Mouse (Mus musculus) embryo, embryonic 11.5 days (tissue): Measurements from ENCODE around the gene Cct5.

Experiments used
- DNase-seq: peaks from one replicate; pipeline ENCODE4 v3.0.0-alpha.2; 2012; ENCODE audit warnings: low read depth, low spot score

Gene Cct5

GRCm38 (mm10) chr15:31601646-31602374, at the start of gene Cct5, which contains the start of gene Fam173b:
Cct5 (minus strand) TSS chr15:31601804.
Fam173b (plus strand) TSS chr15:31601852.
- peak; percentile 97 for DNase-seq

GRCm38 (mm10) chr15:31650821-31651220, 49.2 kb upstream of the Cct5 start:
- DNase-seq: no peak

- DNase-seq: no peak
Observed at GRCm38 (mm10) chr15:31649691-31650090, 48.1 kb upstream of the Cct5 start.

DNA sequence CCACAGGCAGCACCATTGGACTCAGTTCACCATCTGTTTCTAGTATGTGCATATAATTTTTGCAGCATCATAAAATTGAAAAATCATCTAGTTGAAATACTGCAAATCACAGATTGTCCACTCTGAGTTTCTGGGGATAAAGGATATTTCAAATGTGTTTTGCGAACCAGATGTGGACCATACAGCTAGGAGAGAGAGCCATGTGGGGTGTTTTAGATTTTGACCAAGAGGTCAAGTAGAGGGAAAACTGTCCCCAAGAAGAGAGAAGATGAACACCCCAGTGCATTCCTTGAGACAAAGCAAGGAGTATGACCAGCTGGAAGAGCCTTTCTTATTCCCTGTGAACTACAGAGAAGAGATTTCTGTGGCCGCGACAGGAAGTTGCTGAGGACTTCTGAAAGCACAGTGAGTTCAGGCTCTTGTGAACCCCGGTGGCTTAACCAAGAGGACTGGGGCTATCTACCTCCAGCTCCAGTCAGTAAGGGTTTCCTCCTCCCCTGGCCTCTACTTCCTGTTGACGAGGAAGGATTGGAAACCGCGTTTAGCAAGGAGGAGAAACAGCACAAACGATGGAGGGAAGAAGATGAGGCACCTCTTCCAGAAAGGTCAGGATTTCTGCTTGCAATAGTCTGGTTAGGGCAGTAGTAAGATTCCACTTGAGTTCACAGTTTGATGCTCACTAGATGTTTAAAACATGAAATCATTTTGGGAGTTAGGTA, 46.4 kb upstream of the Cct5 start:
- DNase-seq: no peak

DNA sequence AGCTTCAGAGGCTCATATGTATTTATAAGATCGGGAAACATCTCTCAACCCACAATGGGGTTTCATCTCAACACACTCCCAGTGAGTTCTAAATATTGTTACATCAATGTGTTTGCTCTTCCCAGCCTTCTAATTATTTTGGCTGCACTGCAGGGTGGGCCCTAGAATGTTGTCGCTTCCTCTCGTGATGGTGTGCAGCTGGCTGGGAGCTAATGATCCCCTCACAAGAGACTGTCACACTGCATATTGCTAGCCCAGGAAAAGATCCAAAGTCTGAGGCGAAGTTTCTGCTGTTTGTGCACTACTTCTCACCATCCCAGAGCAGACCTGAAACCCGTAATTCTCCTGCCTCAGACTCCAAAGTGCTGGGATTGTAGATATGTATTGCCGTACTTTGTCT, 45.6 kb upstream of the Cct5 start:
- no peak for DNase-seq

GRCm38 (mm10) chr15:31636091-31636595, 34.5 kb upstream of the Cct5 start:
- DNase-seq: no peak

DNA sequence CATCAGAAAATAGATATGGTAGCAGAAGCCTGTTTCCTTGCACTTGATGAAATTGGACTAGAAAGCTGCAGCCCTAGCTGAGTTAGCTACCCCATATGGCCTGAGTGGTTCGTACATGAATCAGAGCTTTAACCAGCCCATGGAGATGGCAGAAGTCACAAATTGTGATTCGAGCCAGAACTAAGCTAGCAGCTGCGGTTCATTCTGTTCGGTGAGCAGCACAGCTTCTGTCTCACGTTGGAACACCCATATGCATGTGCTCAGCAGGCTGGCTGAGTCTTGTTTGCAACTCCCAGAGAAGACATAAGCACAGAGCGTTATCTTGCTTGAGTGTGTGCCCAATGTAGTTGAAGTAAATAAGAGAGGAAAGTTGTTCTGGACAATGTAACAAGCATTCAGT, 33.0 kb upstream of the Cct5 start:
- no peak for DNase-seq

- no peak for DNase-seq
Observed at GRCm38 (mm10) chr15:31632478-31632877, 30.9 kb upstream of the Cct5 start.

DNA sequence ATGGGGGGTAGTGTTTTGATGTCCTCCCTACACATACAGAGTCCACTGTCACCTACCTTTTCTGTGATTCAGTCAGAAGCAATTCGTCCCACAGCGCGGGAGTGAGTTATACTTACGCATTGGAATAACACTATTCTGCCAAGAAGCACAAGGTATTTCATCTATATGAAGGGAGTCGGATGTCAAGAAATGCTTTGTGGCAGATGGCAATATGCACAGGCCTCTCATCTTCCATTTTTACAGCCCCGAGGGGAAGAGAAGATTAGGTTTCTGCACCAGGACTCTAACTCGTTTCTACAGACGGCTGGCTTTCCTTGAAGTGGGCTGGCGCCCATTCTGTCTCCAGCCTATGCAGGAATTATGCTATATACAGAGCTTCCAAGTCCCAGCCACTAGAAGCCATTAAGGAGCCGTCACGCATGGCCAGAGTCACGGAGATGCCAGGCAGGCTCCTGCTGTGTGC, 29.8 kb upstream of the Cct5 start:
- DNase-seq: no peak

DNA sequence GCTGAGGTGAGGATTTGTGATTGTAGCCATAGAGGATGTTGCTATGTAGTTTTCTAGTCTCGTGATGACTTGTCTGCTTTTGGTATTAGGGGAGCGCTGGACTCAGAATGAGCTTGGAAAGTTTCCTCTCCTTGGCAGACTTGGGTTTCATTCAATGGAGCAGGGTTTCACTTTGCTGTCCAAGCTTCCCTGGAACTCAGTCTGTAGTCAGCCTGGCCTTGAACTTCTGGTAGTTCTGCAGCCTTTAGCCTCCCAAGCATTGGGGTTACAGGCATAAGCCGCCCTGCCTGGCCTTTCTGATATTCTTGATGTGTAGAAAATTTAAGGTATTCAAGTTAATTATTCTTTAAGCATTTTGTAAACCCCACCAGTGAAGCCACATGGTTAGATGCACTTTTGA, 28.0 kb upstream of the Cct5 start:
- no peak for DNase-seq

GRCm38 (mm10) chr15:31628180-31628579, 26.6 kb upstream of the Cct5 start:
- no peak for DNase-seq

GRCm38 (mm10) chr15:31627277-31628154, 25.9 kb upstream of the Cct5 start:
- no peak for DNase-seq

- no peak for DNase-seq
Observed at GRCm38 (mm10) chr15:31619521-31619920, 17.9 kb upstream of the Cct5 start.

DNA sequence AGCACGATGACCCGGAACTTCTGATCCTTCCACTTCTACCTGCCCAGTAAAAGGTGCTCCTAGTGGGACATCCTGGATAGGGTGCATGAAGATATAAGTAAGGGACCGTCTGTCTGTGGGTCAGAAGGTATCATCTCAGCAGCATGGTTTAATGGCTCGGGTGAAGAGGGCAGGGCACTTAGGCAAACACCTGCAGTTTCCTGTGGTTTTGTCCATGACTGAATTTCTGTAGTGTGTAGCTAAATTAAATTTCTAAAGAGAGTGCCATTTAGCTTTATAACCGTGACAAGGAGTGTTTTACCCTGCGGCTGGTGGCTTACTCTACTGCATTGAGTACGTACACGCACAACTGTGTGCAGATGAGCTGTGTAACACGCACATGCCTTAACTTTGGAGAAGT, 15.7 kb upstream of the Cct5 start:
- no peak for DNase-seq

DNA sequence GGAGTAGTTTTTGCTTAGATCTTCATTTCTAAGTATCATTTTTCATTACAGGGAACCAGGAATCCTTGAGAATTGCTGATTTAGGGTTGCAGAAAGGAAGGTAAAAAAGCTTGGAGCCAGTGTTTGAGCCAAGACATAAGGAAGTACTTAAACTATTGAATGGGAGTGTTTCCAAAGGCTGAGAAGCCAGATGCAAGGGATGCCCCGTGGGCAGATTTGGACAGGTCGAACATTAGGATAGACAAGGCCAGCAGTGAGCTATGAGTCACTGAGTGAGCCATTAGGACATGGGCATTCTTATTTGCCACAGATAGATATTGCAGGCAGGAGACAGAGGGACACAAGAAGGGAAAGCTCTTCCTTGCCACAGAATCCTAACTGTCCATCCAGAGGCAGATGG, 13.1 kb upstream of the Cct5 start:
- no peak for DNase-seq

DNA sequence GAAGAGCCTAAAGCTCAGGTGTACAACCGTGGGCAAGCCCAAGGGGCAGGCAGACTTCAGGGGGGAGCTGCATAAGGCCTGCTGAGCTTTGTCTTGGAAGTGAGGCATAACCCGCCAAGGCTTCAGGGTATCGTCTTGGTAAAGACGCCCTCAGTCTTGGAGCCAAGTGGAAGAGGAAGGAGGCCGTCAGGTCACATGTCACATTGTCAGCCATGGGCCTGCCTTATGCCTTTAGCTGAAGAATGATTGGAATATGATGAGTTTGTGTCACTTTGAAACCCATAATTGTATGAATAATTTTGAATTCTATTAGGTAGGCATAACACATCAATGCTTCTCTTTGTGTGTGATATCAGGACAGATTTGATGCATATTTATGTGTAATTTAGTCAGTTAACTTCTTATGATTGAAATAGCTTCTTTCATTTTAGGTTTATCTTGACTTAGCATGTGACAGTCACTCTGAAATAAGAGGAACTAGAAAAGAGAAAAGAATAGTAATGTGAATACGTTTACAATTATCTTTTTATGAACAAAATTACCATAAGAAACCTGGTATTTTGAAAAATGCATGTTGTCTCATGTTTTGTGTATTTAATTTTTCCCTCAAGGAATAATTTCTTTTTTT, 12.3 kb upstream of the Cct5 start:
- DNase-seq: no peak

DNA sequence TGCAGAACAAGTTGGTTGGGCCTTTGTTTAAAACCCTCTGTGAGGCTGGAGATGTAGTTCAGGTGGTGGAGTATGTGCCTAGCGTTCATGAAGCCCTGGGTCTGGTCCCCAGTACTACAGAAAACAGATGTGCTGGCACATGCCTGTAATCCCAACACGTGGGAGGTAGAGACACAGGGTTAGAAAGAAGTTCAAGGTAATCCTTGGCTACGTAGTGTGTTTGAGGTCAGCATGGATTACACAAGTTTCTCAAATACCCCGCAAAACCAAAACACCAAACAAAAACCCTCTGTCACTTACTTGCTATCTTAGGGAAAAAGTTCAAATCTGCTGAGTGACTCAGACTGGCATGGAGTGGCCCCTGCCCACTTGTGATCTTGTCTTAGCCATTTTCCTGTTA, 10.4 kb upstream of the Cct5 start:
- no peak for DNase-seq

DNA sequence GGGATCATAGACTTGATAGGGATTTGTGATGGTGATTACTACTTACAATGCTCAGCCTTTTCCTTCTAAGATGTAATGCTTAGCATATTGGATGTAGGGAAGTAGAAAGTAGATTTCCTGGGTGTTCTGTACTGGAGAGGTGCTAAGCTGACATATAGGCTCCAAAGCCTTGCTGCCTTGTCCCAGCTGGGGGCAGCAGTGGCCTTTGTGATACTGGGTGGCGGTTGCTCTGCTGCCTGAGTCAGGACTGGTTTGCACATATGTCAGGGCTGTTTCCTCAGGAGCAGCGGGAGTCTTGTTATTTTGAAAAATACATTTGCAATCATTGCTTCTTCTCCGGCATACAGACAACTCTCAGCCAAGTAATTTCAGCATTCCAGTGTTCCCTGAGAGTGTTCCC, 9.4 kb upstream of the Cct5 start:
- no peak for DNase-seq

DNA sequence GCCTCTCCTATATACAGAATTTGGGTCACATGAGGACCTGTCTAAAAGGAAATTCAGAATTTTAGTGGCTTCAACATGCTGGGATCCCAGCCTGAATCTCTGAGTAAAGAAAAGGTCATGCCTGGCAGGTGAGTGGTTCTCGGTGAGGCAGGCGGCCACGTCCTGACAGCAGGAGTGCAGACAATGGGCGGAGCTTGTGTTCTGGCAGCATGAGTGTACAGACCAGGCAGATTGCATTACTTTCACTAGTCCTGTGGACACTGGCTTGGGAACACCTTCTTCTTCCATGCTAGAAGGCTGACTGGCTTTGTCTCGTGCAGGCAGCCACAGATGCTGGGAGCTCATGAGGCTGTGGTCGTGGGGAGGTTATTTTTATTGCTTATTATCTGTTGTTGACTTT, 5.2 kb upstream of the Cct5 start:
- DNase-seq: no peak

DNA sequence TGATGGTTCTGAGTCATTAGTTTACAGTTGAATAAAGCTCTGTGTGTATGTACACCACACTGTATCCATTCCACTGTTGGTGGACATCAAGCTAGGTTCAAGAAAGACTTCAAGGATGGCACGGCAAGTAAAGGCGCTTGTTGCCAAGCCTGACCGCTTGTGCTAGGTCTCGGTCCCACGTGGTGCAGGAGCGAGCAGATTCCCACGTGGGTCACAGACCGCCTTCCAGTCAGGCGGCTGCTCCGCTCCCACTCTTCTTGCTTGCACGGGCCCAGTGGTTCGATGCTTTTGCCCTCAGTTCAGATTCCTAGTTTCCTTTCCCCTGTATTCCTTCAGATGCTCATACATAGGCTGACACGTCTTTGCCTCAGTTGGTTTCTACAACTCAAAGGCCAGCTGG, 1.5 kb upstream of the Cct5 start:
- no peak for DNase-seq

- peak; percentile 49 for DNase-seq
Observed at GRCm38 (mm10) chr15:31602426-31602825, 822 bp upstream of the Cct5 start.

DNA sequence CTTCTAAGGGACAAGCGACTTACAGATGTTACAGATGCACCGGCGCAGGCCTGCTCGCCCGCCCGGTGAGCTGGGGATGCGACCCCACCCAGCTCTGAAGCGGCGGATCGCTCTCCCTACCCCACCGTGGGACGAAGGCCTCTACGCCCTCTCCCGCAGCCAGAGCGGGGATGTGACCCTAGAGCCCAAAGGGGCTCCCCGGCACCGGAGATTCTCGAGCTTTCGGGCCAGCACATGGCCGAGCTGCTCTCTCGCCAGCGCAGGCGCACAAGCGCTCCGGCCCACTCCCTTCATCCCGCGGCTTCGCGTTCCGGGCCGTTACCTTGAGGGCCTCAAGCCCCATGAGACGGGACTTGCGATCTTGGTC, 342 bp downstream of the Cct5 start:
- DNase-seq: no peak
